Mouse (Mus musculus) brain, embryonic 14.5 days (tissue): ENCODE measurements around the gene Scin. TPM values are rescaled to one million over a fixed set of nuclear protein-coding genes. Genes with fewer than 3 reads are reported as not detected.
A peak's percentile ranks its signal among the peaks of the same experiment; 100 is the strongest.

Experiments used
- DNase-seq: peaks from one replicate; pipeline ENCODE4 v3.0.0-alpha.2; 2011; ENCODE audit warnings: low read depth
- CTCF ChIP-seq: fragments of 200-500 bp; IDR thresholded peaks from 2 replicates; pipeline ENCODE4 v1.5.1; 2012; ENCODE audit warnings: inconsistent platforms, mild to moderate bottlenecking, moderate library complexity, borderline replicate concordance; ENCODE audit not compliant: insufficient read depth, insufficient read length; ENCODE audit errors: extremely low read depth
- POLR2A ChIP-seq: fragments of 200-500 bp; IDR thresholded peaks from 2 replicates; pipeline ENCODE4 v1.6.1; 2012; ENCODE audit warnings: mild to moderate bottlenecking, inconsistent platforms, borderline replicate concordance; ENCODE audit not compliant: poor library complexity, insufficient read depth, insufficient read length, severe bottlenecking; ENCODE audit errors: extremely low read depth
- polyA plus RNA-seq: library from polyadenylated mRNA; depleted of rRNA; stranded (reverse); fragments of >200 nt; gene quantifications from 2 replicates; pipeline ENCODE4 v1.2.3, GENCODE M21; 2012

Scin gene
- polyA plus RNA-seq, 1 experiment: 0.03 TPM

- no peak for DNase-seq
- TF ChIP-seq CTCF: no peak
- TF ChIP-seq POLR2A: no peak
These were observed 6.7 kb upstream of the Scin start for GRCm38 (mm10) chr12:40140706-40141105.

GRCm38 (mm10) chr12:40139484-40140245 lies 5.6 kb upstream of the Scin start:
- TF ChIP-seq POLR2A (no peak), CTCF (no peak)
- DNase-seq: no peak

GRCm38 (mm10) chr12:40134529-40134928 lies 501 bp upstream of the Scin start:
- peak; percentile 5 for DNase-seq
- TF ChIP-seq CTCF (no peak), POLR2A (no peak)

GRCm38 (mm10) chr12:40133194-40133572 lies 845 bp downstream of the Scin start:
- peak; percentile 57 for DNase-seq
- no peak for TF ChIP-seq POLR2A
- no peak for TF ChIP-seq CTCF

- no peak for TF ChIP-seq CTCF
- TF ChIP-seq POLR2A: no peak
- no peak for DNase-seq
These were observed 15.2 kb downstream of the Scin start for GRCm38 (mm10) chr12:40118872-40119271.

DNA sequence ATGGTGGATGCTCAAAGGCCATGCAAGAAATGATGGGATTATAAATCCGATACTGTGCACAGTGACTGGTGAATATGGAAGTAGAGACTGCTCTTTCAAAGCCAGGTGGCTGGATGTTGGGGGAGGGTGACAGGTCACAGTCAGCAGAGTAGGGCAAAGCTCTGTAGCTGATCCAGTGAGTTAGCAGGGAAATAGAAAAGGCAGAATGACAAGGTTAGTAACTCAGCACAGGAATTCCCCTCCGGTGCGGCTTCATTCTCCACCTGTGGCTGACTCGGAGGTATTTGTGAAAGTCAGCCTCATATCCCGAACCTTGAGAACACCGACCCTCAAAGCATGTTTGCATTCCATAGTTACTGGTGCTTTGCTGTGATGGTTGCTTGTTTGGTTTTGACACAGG lies 17.0 kb downstream of the Scin start:
- DNase-seq: no peak
- TF ChIP-seq CTCF (no peak), POLR2A (no peak)

GRCm38 (mm10) chr12:40116214-40116613 lies 17.8 kb downstream of the Scin start:
- TF ChIP-seq POLR2A: no peak
- DNase-seq: no peak

GRCm38 (mm10) chr12:40114883-40115282 lies 19.1 kb downstream of the Scin start:
- no peak for DNase-seq

DNA sequence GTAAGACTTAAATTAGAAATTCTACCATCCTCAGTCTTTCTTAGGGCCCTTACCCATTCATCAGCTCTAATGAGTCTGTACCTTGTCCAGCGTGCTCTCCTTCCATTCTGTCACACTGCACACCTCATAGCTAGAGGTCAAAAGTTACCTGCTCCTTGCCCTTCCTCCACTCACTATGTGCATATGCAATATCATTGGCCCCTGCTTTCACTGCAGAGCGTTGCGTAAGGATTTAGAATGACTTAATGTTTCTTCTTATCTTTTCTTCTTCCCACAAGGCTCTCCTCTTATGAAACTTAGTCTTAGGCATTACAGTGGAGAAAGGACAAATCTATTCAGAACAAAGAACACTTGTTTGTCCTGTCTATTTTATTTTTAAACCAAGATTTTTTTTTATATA lies 20.0 kb downstream of the Scin start:
- TF ChIP-seq POLR2A: no peak
- TF ChIP-seq CTCF: no peak
- no peak for DNase-seq

More at GRCm38 (mm10) chr12:40114883-40115282, 19.1 kb downstream of the Scin start:
- TF ChIP-seq POLR2A: no peak
- no peak for TF ChIP-seq CTCF

DNA sequence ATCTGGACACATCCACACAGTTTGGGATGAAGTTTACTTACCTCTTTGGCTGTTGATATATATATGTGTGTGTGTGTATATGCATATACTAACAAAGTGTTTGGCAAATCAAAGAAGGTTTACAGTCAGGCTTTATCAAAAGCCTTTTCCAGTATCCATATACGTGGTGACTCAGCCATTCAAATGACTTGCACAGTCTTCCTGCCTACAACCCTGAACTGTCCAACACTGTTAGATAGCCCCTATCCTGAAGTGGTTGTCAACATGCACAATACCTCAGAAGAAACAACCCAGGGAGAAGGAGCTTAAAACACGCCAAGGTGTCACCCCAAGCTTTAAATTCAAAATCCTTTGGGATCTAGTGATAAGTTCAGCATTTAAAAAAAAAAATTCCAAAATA lies 20.4 kb downstream of the Scin start:
- TF ChIP-seq CTCF (no peak), POLR2A (no peak)

GRCm38 (mm10) chr12:40109227-40109626 lies 24.8 kb downstream of the Scin start:
- no peak for DNase-seq
- TF ChIP-seq CTCF: no peak
- no peak for TF ChIP-seq POLR2A

More for the DNA sequence above, 20.4 kb downstream of the Scin start:
- no peak for DNase-seq

DNA sequence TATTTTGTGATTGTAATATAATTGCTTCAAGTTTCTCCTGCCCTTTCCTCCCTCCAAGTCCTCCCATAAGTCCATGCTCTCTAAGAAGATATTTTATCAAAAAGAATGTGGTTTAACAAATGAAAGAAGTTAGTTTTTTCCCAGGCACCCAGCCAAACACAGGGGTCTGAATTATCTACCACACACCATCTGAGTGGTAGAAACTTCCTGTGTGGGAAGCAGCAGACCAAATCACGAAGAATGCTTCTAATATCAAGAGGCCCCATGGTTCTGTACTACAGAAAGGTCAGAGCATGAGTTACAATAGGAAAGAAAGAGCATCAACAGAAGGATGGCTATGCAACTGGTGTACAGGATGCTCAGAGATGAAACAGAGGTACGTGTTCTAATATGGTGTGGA lies 25.9 kb downstream of the Scin start:
- no peak for DNase-seq
- no peak for TF ChIP-seq POLR2A
- TF ChIP-seq CTCF: no peak
